Mouse (Mus musculus) small intestine, adult 2 months (tissue): Measurements from ENCODE around the gene Dnajc4. TPM values are rescaled to one million over a fixed set of nuclear protein-coding genes. Genes with fewer than 3 reads are reported as not detected.

ENCODE experiments used
- H3K27ac ChIP-seq: fragments of 200-500 bp; 2 replicates; pipeline ENCODE4 v1.5.1; 2012; ENCODE audit warnings: low read depth, low read length, control low read depth, inconsistent platforms; ENCODE audit not compliant: insufficient read depth
- H3K27me3 ChIP-seq: fragments of 200-500 bp; 2 replicates; pipeline ENCODE4 v1.6.1; 2012; ENCODE audit warnings: mild to moderate bottlenecking, moderate library complexity, low read length, inconsistent platforms; ENCODE audit not compliant: control insufficient read depth, insufficient read depth
- H3K36me3 ChIP-seq: fragments of 200-500 bp; 2 replicates; pipeline ENCODE4 v1.6.1; 2012; ENCODE audit warnings: mild to moderate bottlenecking, low read length, control low read depth, inconsistent platforms; ENCODE audit not compliant: control insufficient read depth, insufficient read depth
- H3K4me1 ChIP-seq: fragments of 200-500 bp; 2 replicates; pipeline ENCODE4 v1.6.1; 2012; ENCODE audit warnings: low read length, inconsistent platforms, mixed read lengths; ENCODE audit not compliant: control insufficient read depth, insufficient read depth, insufficient read length
- H3K4me3 ChIP-seq: fragments of 200-500 bp; 2 replicates; pipeline ENCODE4 v1.5.1; 2012; ENCODE audit warnings: low read depth, mild to moderate bottlenecking, control low read depth, inconsistent platforms, low read length, moderate library complexity
- CTCF ChIP-seq: fragments of 200-500 bp; IDR thresholded peaks from 2 replicates; pipeline ENCODE4 v1.5.1; 2012; ENCODE audit warnings: low read depth, mild to moderate bottlenecking, control low read depth, inconsistent platforms, low read length, moderate library complexity, mixed read lengths; ENCODE audit not compliant: insufficient replicate concordance, insufficient read length; ENCODE audit errors: extremely low read depth
- POLR2A ChIP-seq: fragments of 200-500 bp; IDR thresholded peaks from 2 replicates; pipeline ENCODE4 v1.6.1; 2012; ENCODE audit warnings: low read depth, mild to moderate bottlenecking, control low read depth, inconsistent platforms, low read length, moderate library complexity
- WGBS: fragments of 180-500 bp; shearing (Covaris S2); methylation state at CpG from one replicate; pipeline ENCODE4 v1.1.7; 2018; 5-methylcytosine and 5-hydroxymethylcytosine counted together
- polyA plus RNA-seq: library from polyadenylated mRNA; depleted of rRNA; stranded (reverse); fragments of >200 nt; gene quantifications from 2 replicates; pipeline ENCODE4 v1.2.3, GENCODE M21; 2012

Dnajc4 gene
- polyA plus RNA-seq, 1 experiment: 53.4 TPM

DNA sequence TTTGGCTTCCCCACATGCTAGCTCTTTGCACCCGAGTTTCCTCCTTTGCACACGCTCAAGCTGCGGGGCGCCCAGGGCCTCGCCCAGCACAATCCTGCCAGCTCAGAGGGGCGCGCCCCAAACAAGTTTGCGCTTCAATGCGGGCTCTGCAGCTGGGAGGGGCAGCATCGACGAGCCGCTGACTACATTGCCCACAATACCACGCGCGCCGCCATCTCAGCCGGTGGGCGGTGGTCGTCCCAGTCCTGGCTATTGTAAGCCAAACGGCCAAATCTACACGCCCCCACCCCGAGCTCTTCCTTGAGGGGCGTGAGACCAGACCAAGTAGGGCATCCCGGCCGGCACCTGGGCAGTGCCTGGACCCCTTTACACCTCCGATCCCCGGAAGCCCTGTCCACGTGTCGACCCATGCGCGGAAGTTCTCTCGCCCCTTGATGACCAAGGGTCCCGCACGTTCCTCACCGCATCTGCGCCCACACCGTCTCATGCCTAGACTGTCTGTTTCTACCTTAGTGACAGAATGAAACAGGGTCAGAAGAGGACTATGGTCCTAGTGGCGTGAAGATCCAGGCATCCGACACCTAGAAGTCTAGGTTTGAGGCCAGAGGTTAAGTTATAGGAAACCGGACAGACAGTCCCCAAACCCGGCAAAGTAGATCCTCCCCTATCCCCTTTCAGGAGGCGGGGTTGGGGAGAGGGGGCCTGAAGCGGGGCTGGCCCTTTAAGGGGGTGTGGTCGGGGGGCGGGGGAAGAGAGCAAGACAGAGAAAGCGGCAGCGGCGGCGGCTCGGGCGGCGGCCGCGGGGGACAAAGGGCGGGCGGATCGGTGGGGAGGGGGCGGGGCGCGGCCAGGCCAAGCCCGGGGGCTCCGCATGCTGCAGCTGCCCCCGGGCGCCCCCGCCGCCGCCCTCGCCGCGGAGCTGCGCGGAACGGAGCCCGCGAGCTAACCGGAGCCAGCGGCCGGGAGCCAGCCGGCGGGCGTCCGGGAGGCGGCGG, 17.9 kb downstream of the Dnajc4 start, which contains the start of gene Ppp1r14b:
Ppp1r14b (plus strand) TSS at position 758 of the 995 bp plus-strand sequence.
- TF ChIP-seq POLR2A: peak; percentile 34
- no peak for TF ChIP-seq CTCF

DNA sequence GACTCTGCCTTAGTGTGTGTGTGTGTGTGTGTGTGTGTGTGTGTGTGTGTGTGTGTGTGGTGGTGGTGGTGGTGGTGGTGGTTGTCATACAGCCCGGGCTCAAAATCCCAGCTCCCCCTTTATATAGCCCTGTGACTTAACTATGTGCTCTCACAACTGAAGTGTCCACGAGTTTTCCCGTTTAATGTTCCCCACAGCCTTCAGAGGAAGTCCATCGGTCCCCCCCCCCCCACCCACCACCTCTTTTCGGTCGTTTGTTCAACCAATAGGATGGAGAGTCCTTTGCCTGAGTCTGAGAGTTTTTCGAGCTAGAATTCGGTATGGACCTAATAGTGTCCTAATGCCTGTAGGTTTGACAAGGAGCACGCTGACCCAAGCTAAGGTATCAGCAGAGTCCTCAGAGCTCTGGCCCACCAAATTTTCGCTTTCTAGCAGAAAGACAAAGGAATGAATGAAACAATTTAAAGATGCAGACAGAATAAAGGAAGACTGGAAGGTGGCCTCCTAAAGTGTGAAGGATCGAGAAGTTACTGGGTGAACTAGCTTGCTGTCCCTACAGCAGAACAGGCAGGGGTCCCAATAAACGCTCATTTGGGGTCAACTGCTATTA, 18.7 kb downstream of the Dnajc4 start:
- peaks cover 26% of the 10 kb centered on the region for H3K4me1 ChIP-seq
- 36% methylated on average over 12 of the region's 12 CpGs for WGBS
- H3K36me3 ChIP-seq: peaks cover 11% of the 10 kb centered on the region
- H3K4me3 ChIP-seq: peak overlapping the region; percentile 69
- TF ChIP-seq CTCF (no peak), POLR2A (no peak)
- H3K27me3 ChIP-seq: no peaks in the 10 kb centered on the region
- peak overlapping the region; percentile 29 for H3K27ac ChIP-seq

More for the DNA sequence above, 17.9 kb downstream of the Dnajc4 start, which contains the start of gene Ppp1r14b:
- Histone ChIP-seq H3K27me3 (no peaks in the 10 kb centered on the region), H3K4me3 (peak within 1 kb of the TSS; percentile 69), H3K4me1 (peaks cover 32% of the 10 kb centered on the region), H3K36me3 (peaks cover 11% of the 10 kb centered on the region), H3K27ac (peak within 1 kb of the TSS; percentile 70)
- 2% methylated on average over 82 of the region's 84 CpGs for WGBS

DNA sequence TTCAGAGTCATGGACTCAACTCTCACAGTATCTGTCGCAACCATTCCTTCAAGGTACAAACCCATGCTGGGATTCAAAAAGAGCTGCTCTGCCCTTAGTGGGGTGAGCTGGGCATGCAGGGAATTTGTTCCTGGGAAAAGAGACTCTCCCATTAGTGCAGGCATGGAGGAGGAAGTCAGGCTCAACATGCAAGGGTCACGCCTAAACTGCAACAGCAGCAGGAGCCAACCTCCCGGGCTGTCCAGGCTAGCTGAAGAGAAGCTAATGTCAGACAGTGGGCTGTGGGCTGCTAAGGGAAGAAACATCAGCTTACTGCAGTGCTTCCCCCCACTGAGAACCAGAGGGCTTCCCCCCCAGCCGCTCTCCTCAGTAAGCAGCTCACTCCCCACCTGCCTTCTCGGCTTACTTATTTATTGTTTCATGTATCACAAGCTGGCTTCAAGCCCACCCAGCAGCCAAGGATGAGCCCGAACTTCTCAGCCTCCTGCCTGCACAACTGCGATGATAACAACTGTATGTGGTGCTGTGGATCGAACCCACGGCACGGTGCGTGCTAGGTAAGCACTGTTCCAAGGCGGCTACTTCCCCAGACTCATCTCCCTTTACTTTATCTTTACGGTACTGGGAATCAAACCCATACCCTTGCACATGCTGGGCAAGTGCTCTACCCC, 20.0 kb downstream of the Dnajc4 start:
- Histone ChIP-seq H3K4me1 (peaks cover 23% of the 10 kb centered on the region), H3K36me3 (peaks cover 2% of the 10 kb centered on the region), H3K4me3 (no peak overlapping the region), H3K27ac (no peak overlapping the region), H3K27me3 (no peaks in the 10 kb centered on the region)
- WGBS: 70% methylated on average over 13 of the region's 13 CpGs
- no peak for TF ChIP-seq CTCF
- no peak for TF ChIP-seq POLR2A

DNA sequence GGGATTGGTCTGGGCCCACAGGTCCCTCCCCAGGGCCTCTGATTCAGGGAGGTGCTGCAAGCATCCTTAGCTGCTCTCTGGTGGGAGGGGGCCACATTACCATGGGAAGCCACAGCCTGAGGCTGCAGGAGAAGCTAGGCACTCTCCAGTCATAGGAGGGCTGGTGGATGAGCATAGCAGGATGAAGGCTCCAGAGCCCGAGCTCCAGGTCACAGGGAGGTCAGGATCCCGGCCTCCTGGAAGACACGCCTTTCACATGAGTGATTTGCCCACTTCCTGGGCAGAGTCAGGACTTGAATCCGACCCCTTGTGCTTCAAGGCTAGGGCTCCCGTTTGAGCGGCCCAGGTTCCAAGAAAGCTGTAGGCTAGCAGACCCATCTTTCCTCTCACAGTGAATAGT, 20.7 kb downstream of the Dnajc4 start:
- peaks cover 3% of the 10 kb centered on the region for H3K36me3 ChIP-seq
- no peak for TF ChIP-seq POLR2A
- no peak for TF ChIP-seq CTCF
- 41% methylated on average over 6 of the region's 6 CpGs for WGBS
- no peak overlapping the region for H3K4me3 ChIP-seq
- H3K27me3 ChIP-seq: no peaks in the 10 kb centered on the region
- peak overlapping the region; percentile 84; the same call in 1 of the 2 replicates for H3K27ac ChIP-seq
- peaks cover 26% of the 10 kb centered on the region for H3K4me1 ChIP-seq

DNA sequence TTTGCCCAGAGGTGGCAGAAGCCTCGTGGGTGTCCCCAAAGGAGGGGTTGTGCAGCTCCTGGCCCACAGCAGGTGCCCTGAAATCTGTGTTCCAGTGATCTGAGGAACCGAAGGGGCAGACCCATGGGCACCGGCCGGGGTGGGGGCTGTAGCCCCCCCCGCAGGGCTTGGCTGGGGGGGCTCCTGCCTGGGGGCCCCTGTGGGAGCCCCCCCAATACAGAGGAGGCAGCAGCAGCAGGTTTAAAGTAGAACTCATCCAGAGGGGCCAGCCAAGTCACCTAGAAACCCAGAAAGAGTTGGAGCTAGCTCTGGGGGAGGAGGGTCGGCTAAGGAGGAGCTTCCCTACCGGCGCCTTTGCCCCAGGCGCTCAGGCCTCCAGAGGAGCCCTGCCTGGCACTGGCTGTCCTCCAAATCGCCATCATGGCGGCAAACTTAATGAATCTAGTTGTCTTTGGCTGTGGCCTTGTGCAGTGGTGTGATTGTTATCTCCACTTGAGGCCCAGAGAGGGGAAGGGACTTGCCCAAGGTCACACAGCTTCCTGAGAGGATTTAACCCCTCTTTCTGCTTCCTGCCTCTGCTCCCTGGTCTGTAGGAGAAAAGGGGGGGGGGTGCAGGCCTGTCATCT, 21.8 kb downstream of the Dnajc4 start:
- Histone ChIP-seq H3K36me3 (peaks cover 14% of the 10 kb centered on the region), H3K27me3 (no peaks in the 10 kb centered on the region), H3K4me1 (peaks cover 32% of the 10 kb centered on the region), H3K4me3 (peak overlapping the region; percentile 92), H3K27ac (peak overlapping the region; percentile 84)
- TF ChIP-seq POLR2A (no peak), CTCF (no peak)
- WGBS: 13% methylated on average over 11 of the region's 11 CpGs

DNA sequence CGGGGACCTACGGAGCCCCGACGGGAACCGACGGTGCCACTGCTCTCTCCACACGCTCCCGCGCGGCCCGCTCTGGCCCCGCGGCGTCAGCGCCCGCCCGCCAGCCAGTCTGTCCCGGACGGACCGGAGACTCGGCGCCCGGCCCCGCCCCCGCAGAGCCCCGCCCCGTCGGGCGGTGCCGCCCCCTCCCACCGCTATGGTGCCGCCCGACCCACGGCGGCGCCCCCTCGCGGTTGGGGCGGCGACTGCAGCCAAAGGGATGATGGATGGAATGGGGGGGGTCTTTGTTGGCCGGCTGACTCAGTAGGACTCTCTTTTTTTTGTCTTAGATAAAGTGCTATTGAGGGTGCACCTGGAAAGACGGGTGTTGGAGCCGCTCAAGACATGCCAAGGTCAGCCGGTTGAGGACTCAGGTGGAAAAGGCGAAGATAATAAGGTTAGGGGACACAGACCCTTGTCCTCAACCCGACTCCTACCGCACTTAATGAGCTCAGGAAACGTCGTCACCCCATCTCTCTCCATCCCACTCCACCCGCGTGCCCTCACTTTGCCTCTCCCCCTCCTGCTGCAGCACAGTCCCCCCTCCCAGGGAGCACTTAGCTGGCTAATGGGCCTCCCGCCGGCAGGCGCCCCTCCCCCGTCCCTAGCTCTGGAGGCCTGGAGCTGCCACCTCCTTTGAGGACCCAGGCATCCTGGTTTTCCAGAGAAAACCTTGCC, 22.5 kb downstream of the Dnajc4 start:
- peaks cover 21% of the 10 kb centered on the region for H3K36me3 ChIP-seq
- peak overlapping the region; percentile 100 for H3K27ac ChIP-seq
- peaks cover 32% of the 10 kb centered on the region for H3K4me1 ChIP-seq
- TF ChIP-seq CTCF (peak; percentile 79; the same call in 1 of the 2 replicates), POLR2A (peak; percentile 94)
- 1% methylated on average over 54 of the region's 55 CpGs for WGBS
- H3K27me3 ChIP-seq: no peaks in the 10 kb centered on the region
- H3K4me3 ChIP-seq: peak overlapping the region; percentile 92
